Mouse (Mus musculus): ENCODE results near the gene Cbx2. TPM values are rescaled to one million over a fixed set of nuclear protein-coding genes. Genes with fewer than 3 reads are reported as not detected.

Cbx2 gene
- polyA plus RNA-seq, 1 experiment from 2014 or later = 36.7 TPM

GRCm38 (mm10) chr11:119022068-119022894 lies 481 bp upstream of the Cbx2 start:
- H3K4me2 ChIP-seq = peak overlapping the region; percentile 78
- ATAC-seq (ENCODE audit: borderline replicate concordance, extremely low read depth, low FRiP score, low TSS enrichment) = no peak
- H3K36me3 ChIP-seq = peaks cover 10% of the 10 kb centered on the region
- 4% methylated on average over 42 of the region's 42 CpGs for WGBS
- peaks cover 46% of the 10 kb centered on the region for H3K4me1 ChIP-seq
- peak overlapping the region; percentile 92 for H3K9ac ChIP-seq
- peak overlapping the region; percentile 97 for H3K4me3 ChIP-seq
- H3K9me3 ChIP-seq = no peaks in the 10 kb centered on the region
- peak overlapping the region; percentile 93 for H3K27ac ChIP-seq
- H3K27me3 ChIP-seq = peaks cover 14% of the 10 kb centered on the region; the same call in 1 of the 2 replicates

DNA sequence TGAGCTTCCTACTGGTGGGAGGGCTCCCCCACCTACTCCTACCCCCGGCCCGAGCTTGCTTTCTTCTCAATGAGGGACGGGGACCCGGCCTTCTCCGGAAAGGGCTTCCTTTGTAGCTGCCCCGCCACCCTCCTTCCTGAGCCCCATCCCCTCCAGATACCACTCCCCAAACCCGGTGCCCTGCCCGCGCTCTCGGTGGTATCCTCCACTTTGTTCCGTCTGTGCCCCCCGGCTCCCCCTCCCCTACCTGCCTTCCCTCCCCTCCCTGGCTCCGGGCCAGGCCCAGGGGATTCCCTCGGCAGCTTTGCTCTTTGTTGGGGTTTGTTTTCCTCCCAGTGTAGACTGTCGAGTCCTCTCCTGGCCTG lies 836 bp downstream of the Cbx2 start:
- under 1% methylated on average over 15 of the region's 15 CpGs for WGBS

GRCm38 (mm10) chr11:119024260-119024659 lies 1.5 kb downstream of the Cbx2 start:
- peaks cover 46% of the 10 kb centered on the region for H3K4me1 ChIP-seq
- H3K27me3 ChIP-seq = peaks cover 14% of the 10 kb centered on the region; the same call in 1 of the 2 replicates
- ATAC-seq (ENCODE audit: borderline replicate concordance, extremely low read depth, low FRiP score, low TSS enrichment) = no peak
- 5% methylated on average over 7 of the region's 7 CpGs for WGBS
- peak overlapping the region; percentile 92 for H3K9ac ChIP-seq
- no peaks in the 10 kb centered on the region for H3K9me3 ChIP-seq
- peak overlapping the region; percentile 78 for H3K4me2 ChIP-seq
- H3K27ac ChIP-seq = peak overlapping the region; percentile 93
- H3K36me3 ChIP-seq = peaks cover 30% of the 10 kb centered on the region
- peak overlapping the region; percentile 97 for H3K4me3 ChIP-seq

More for the DNA sequence above, 836 bp downstream of the Cbx2 start:
- Histone ChIP-seq H3K9me3 (no peaks in the 10 kb centered on the region), H3K27ac (peak overlapping the region; percentile 93), H3K4me3 (peak overlapping the region; percentile 97), H3K4me1 (peaks cover 46% of the 10 kb centered on the region), H3K27me3 (peaks cover 14% of the 10 kb centered on the region; the same call in 1 of the 2 replicates), H3K36me3 (peaks cover 23% of the 10 kb centered on the region), H3K9ac (peak overlapping the region; percentile 92), H3K4me2 (peak overlapping the region; percentile 78)
- no peak for ATAC-seq (ENCODE audit: borderline replicate concordance, extremely low read depth, low FRiP score, low TSS enrichment)

DNA sequence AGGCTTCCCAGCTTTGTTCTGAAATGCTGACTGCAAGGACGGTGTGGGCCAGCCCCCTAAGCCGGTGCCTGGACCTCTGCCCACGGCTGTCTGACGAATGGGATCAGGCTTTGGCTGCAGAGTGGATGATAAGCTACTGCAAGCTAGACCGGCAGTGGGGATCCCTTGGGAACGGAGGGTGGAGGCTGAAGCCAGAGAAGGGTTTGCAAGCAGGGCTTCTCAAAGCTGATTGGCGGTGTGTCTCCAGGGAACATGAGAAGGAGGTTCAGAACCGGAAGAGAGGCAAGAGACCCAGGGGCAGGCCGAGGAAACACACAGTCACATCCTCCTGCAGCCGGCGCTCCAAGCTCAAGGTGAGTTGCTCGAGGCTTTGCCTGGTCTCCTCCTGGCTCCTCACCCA lies 3.4 kb downstream of the Cbx2 start:
- no peaks in the 10 kb centered on the region for H3K9me3 ChIP-seq
- no peak overlapping the region for H3K4me3 ChIP-seq
- no peak overlapping the region for H3K27ac ChIP-seq
- no peak overlapping the region for H3K9ac ChIP-seq
- H3K27me3 ChIP-seq = peaks cover 6% of the 10 kb centered on the region; the same call in 1 of the 2 replicates
- ATAC-seq (ENCODE audit: borderline replicate concordance, extremely low read depth, low FRiP score, low TSS enrichment) = no peak
- peaks cover 47% of the 10 kb centered on the region for H3K36me3 ChIP-seq
- peaks cover 46% of the 10 kb centered on the region for H3K4me1 ChIP-seq
- H3K4me2 ChIP-seq = peak overlapping the region; percentile 12; the same call in 1 of the 2 replicates
- WGBS = 35% methylated on average over 12 of the region's 12 CpGs

DNA sequence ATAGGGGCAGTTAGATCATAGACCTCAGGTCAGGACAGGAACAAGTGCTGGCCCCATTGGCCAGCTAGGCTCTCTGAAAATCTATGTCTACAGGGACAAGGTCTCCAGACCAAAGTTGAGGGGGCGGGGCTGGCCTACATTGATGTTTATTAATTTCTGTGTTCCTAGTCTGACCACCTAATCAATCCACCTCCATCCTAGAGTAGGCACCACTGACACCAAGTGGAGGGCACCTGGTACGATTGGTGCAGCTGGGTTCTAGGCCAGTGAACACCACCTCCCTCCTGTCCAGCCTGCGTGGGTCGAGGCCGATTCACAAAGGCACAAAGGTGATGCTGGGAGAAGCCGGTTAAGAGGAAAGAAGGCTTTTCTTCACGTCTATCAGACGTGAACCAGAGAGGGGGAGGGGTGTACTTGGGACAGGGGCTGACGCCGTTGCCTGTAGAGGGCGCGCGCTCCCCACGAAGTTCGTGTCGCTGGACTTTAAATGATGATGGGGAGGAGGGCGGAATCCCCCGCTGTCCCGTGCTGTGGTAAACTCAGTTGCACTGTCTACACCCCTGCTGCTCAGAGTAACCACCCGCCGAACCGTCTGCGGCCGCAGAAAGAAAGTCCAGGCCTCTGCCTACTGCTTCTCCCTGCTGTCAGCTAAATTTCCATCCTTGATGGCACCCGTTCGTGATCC lies 11.3 kb downstream of the Cbx2 start:
- peaks cover 38% of the 10 kb centered on the region for H3K4me1 ChIP-seq
- peak; percentile 34; the same call in 1 of the 2 replicates for ATAC-seq (ENCODE audit: borderline replicate concordance, extremely low read depth, low FRiP score, low TSS enrichment)
- no peak overlapping the region for H3K9ac ChIP-seq
- H3K27ac ChIP-seq = no peak overlapping the region
- 1% methylated on average over 26 of the region's 26 CpGs for WGBS
- H3K4me3 ChIP-seq = peak overlapping the region; percentile 29
- H3K27me3 ChIP-seq = peaks cover 60% of the 10 kb centered on the region
- H3K4me2 ChIP-seq = peak overlapping the region; percentile 56
- no peaks in the 10 kb centered on the region for H3K9me3 ChIP-seq
- H3K36me3 ChIP-seq = peaks cover 26% of the 10 kb centered on the region

DNA sequence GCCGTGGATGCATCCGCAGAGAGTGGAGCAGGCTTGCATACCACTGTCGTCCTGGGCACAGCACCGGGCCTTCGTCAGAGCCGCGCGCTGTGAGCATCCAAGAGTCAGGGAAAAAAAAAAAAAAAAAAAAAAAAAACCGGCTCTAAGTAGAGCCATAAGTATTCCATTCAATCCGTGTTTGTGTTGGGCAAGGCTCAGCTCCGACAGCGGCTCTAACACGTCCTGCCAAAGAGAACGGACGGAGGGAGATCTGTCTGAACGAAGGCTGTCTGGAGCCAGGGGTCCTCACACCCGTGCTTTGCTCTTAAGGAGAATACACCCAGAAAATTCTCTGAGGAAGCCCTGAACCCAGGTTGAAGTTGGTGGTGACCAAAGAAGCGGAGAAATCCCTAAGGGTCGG lies 11.9 kb downstream of the Cbx2 start:
- Histone ChIP-seq H3K27me3 (peaks cover 63% of the 10 kb centered on the region), H3K36me3 (peaks cover 22% of the 10 kb centered on the region), H3K4me1 (peaks cover 44% of the 10 kb centered on the region), H3K4me3 (peak overlapping the region; percentile 29), H3K9ac (no peak overlapping the region), H3K9me3 (no peaks in the 10 kb centered on the region), H3K4me2 (peak overlapping the region; percentile 56), H3K27ac (no peak overlapping the region)
- 5% methylated on average over 18 of the region's 19 CpGs for WGBS
- ATAC-seq (ENCODE audit: borderline replicate concordance, extremely low read depth, low FRiP score, low TSS enrichment) = no peak

- no peak for ATAC-seq (ENCODE audit: borderline replicate concordance, extremely low read depth, low FRiP score, low TSS enrichment)
- H3K27me3 ChIP-seq = peaks cover 63% of the 10 kb centered on the region
These were observed 12.4 kb downstream of the Cbx2 start for GRCm38 (mm10) chr11:119035094-119035685.

GRCm38 (mm10) chr11:119035686-119036165 lies 13.0 kb downstream of the Cbx2 start:
- H3K36me3 ChIP-seq = peaks cover 12% of the 10 kb centered on the region
- no peak overlapping the region for H3K4me2 ChIP-seq
- H3K27ac ChIP-seq = no peak overlapping the region
- ATAC-seq (ENCODE audit: borderline replicate concordance, extremely low read depth, low FRiP score, low TSS enrichment) = no peak
- H3K4me3 ChIP-seq = no peak overlapping the region
- no peaks in the 10 kb centered on the region for H3K9me3 ChIP-seq
- H3K4me1 ChIP-seq = peaks cover 51% of the 10 kb centered on the region
- WGBS = 8% methylated on average over 21 of the region's 21 CpGs
- H3K9ac ChIP-seq = no peak overlapping the region
- H3K27me3 ChIP-seq = peaks cover 63% of the 10 kb centered on the region

More at GRCm38 (mm10) chr11:119035094-119035685, 12.4 kb downstream of the Cbx2 start:
- H3K4me2 ChIP-seq = 0 out of 2 replicates have a peak overlapping the region, but pooled peaks have one; percentile 56
- H3K9me3 ChIP-seq = no peaks in the 10 kb centered on the region
- no peak overlapping the region for H3K4me3 ChIP-seq
- peaks cover 18% of the 10 kb centered on the region for H3K36me3 ChIP-seq
- H3K9ac ChIP-seq = no peak overlapping the region
- 5% methylated on average over 21 of the region's 21 CpGs for WGBS
- peaks cover 49% of the 10 kb centered on the region for H3K4me1 ChIP-seq
- no peak overlapping the region for H3K27ac ChIP-seq

- ATAC-seq (ENCODE audit: borderline replicate concordance, extremely low read depth, low FRiP score, low TSS enrichment) = no peak
- no peak overlapping the region for H3K27ac ChIP-seq
- peaks cover 9% of the 10 kb centered on the region for H3K36me3 ChIP-seq
- peaks cover 53% of the 10 kb centered on the region for H3K4me1 ChIP-seq
- H3K27me3 ChIP-seq = peaks cover 66% of the 10 kb centered on the region
- no peak overlapping the region for H3K4me3 ChIP-seq
- H3K9ac ChIP-seq = no peak overlapping the region
- H3K4me2 ChIP-seq = no peak overlapping the region
- H3K9me3 ChIP-seq = no peaks in the 10 kb centered on the region
- WGBS = 8% methylated on average over 15 of the region's 15 CpGs
These were observed 13.7 kb downstream of the Cbx2 start for GRCm38 (mm10) chr11:119036447-119036846.

DNA sequence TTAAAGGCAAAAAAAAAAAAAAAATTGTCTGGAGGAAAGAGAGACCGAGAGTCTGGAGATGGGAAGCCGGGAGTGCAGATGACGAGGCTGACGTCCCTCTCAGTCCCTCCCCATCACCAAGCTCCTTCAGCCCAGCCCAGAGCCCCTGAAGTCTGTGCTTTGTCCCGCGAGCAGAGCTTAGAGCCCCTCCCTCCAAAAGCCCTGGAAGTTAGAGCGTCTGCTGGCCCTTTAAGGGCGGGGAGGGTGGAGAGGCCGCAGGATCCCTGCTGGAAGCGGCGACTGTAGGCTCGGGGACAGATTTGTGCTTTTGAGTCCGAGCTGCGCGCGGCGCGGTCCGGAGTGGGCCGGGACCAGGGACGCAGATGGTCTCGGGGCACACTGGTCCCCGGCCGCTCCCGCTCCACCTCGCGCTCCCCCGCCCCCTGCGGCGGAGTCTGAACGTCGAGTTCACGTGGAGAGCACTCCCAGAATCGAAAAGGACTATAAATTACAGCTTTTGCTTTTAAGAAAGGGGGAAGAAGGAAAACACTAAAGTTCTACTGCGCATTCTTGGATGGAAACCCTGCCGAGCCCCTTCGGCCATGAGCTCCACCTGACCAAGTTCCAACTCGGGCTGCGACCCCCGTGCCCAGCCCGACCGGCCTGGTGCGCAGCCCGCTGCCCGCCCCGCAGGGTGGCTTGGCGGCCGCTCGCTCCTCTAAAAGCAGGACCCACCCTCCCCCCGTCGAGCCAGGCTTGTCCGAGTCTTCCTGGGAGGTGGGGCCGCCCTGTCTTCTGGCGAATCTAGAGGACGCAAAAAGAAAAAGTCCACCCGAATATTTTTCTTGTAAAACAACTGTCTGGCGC lies 14.4 kb downstream of the Cbx2 start:
- H3K4me1 ChIP-seq = peaks cover 60% of the 10 kb centered on the region
- WGBS = 2% methylated on average over 57 of the region's 57 CpGs

More for the DNA sequence above, 14.4 kb downstream of the Cbx2 start:
- ATAC-seq (ENCODE audit: borderline replicate concordance, extremely low read depth, low FRiP score, low TSS enrichment) = no peak
- Histone ChIP-seq H3K9me3 (no peaks in the 10 kb centered on the region), H3K9ac (peak overlapping the region; percentile 35), H3K4me3 (peak overlapping the region; percentile 39), H3K27ac (no peak overlapping the region), H3K36me3 (peaks cover 9% of the 10 kb centered on the region), H3K27me3 (peaks cover 73% of the 10 kb centered on the region), H3K4me2 (peak overlapping the region; percentile 77)

Measured in lung, embryonic 15.5 days (tissue).